Mouse (Mus musculus) Patski (cell line): ENCODE measurements around the gene H2-Q2. TPM values are rescaled to one million over a fixed set of nuclear protein-coding genes. Genes with fewer than 3 reads are reported as not detected.
A peak's percentile ranks its signal among the peaks of the same experiment; 100 is the strongest.
"Not testable (repeated sequence)": the region's sequence is repeated elsewhere in the genome, so short reads cannot be mapped to it uniquely, and the experiment has no call there.

Experiments used
- ATAC-seq: fragments of 100-300 bp; one replicate; pipeline ENCODE4 v1.8.0; 2021
- CTCF ChIA-PET: fragments of 350-600 bp; sonication (Branson Sonifier 250); formaldehyde crosslinking; loops from one replicate; lab custom pipeline; 2022; ENCODE audit warnings: inconsistent platforms; lab: Charles Lee
- POLR2A ChIA-PET: fragments of 350-600 bp; sonication (Branson Sonifier 250); formaldehyde crosslinking; loops from one replicate; lab custom pipeline; 2022; ENCODE audit warnings: antibody characterized with exemption, inconsistent platforms; lab: Charles Lee
- DNase-seq: peaks from one replicate; pipeline ENCODE4 v3.0.0-alpha.2; 2011; ENCODE audit warnings: low read depth, low spot score
- H3K27me3 ChIP-seq: fragments of 371-371 bp; one replicate; pipeline ENCODE4 v1.5.1; 2021
- CTCF ChIP-seq: fragments of 100-300 bp; IDR thresholded peaks from one replicate; pipeline ENCODE4 v1.5.1; 2021
- in situ Hi-C: fragments of 300-500 bp; cut with MboI; formaldehyde crosslinking; loops from 3 replicates; pipeline ENCODE4 v1.11.1; 2018; ENCODE audit warnings: low pct_unique_long_range_greater_than_20kb, mixed read lengths
- polyA plus RNA-seq: library from polyadenylated mRNA; unstranded; gene quantifications from one replicate; pipeline ENCODE4 v1.2.3, GENCODE M21; 2021

Gene H2-Q2
- polyA plus RNA-seq: not detected

GRCm38 (mm10) chr17:35342071-35342671 is at the start of gene H2-Q2:
TSS of gene H2-Q2 (plus strand) at chr17:35342242.
- ATAC-seq: no peak
- POLR2A ChIA-PET: no interaction called here

GRCm38 (mm10) chr17:35295796-35296195 is 46.2 kb upstream of the H2-Q2 start:
- DNase-seq, ATAC-seq, CTCF ChIA-PET, in situ Hi-C loops: not testable (repeated sequence)
- POLR2A ChIA-PET: interaction anchor here (0.5 kb wide), 1 partner anchor 309 kb away, joined by 3 read pairs; no protein-coding TSS in a partner anchor
- peak; percentile 69 for TF ChIP-seq CTCF
- H3K27me3 ChIP-seq: peaks cover 29% of the 10 kb centered on the region

More at GRCm38 (mm10) chr17:35342071-35342671, at the start of gene H2-Q2:
- DNase-seq: no peak
- in situ Hi-C loops: no loop called here
- CTCF ChIA-PET: interaction anchor here (0.6 kb wide), 1 partner anchor 158 kb away, joined by 3 read pairs; no protein-coding TSS in a partner anchor
- TF ChIP-seq CTCF: no peak
- H3K27me3 ChIP-seq: peaks cover 45% of the 10 kb centered on the region

GRCm38 (mm10) chr17:35300261-35300945 is 41.6 kb upstream of the H2-Q2 start:
- DNase-seq, POLR2A ChIA-PET, ATAC-seq, H3K27me3 ChIP-seq, CTCF ChIA-PET: not testable (repeated sequence)
- peak; percentile 29 for TF ChIP-seq CTCF
- in situ Hi-C loops: loop anchor here (10.0 to 25.0 kb wide), 2 partner anchors 787 to 1336 kb away; no protein-coding TSS in a partner anchor

GRCm38 (mm10) chr17:35301645-35302258 is 40.3 kb upstream of the H2-Q2 start:
- H3K27me3 ChIP-seq: no peaks in the 10 kb centered on the region
- ChIA-PET CTCF (interaction anchor here (1.4 kb wide), 1 partner anchor 46 kb away, joined by 5 read pairs; no protein-coding TSS in a partner anchor), POLR2A (no interaction called here)
- ATAC-seq: peak; percentile 68
- peak; percentile 54 for DNase-seq
- TF ChIP-seq CTCF: peak; percentile 79
- in situ Hi-C loops: loop anchor here (10.0 to 25.0 kb wide), 2 partner anchors 786 to 1337 kb away; no protein-coding TSS in a partner anchor

DNA sequence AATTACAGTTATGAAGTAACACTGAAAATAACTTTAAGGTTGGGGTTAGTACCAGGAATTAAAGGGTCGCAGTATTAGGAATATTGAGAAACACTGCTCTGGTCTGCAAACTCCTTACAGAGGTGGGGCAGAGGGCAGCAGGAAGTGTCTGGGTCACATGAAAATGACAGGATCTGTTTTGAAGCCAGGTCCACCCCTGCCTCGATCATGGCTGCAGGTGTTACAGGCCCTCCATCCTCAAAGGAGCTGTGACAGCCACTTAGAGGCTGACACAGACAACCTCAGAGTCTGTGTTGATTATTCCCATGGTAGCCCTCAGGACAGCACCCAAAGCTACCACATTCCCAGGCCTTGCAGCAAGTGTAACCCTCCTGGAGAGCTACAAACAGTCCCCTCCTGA is 38.8 kb upstream of the H2-Q2 start:
- ChIA-PET CTCF (no interaction called here), POLR2A (no interaction called here)
- TF ChIP-seq CTCF: no peak
- H3K27me3 ChIP-seq: peaks cover 5% of the 10 kb centered on the region
- no peak for DNase-seq
- ATAC-seq: no peak
- in situ Hi-C loops: loop anchor here (10.0 to 25.0 kb wide), 2 partner anchors 784 to 1338 kb away; no protein-coding TSS in a partner anchor

DNA sequence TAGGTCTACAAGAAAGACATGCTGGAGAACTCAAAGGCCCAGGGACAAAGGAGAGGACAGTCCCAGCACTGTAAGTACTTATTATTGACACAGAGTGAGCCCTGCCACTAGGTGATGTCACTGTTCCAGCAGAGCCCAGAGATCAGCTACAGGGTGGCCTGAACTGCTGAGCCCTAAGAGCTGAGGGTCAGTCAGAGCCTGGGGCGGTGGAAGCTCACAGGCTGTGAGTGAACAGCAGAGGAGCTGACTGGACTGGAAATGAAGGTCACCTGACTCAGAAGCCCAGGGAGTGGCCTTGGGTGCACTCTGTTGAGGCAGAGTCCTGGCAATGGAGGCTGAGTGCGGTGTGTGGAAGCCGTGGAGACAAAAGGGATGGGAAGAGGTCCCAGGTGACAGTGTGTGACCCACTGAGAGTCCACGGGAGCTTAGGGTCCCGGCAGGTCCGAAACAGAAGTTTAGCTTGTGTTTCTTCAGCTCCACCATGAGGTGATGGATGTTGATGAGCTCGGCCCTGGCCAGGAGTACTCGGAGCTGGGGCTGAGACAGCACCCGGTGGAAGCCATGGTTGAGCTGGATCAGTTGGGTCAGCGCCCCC is 38.2 kb upstream of the H2-Q2 start:
- DNase-seq (no peak), ATAC-seq (no peak)

GRCm38 (mm10) chr17:35304478-35304877 is 37.6 kb upstream of the H2-Q2 start:
- no peak for DNase-seq
- TF ChIP-seq CTCF: no peak
- H3K27me3 ChIP-seq: peaks cover 5% of the 10 kb centered on the region
- in situ Hi-C loops: loop anchor here (10.0 to 25.0 kb wide), 2 partner anchors 783 to 1340 kb away; no protein-coding TSS in a partner anchor
- CTCF ChIA-PET: no interaction called here
- POLR2A ChIA-PET: no interaction called here
- ATAC-seq: no peak

More for the DNA sequence above, 38.2 kb upstream of the H2-Q2 start:
- in situ Hi-C loops: loop anchor here (10.0 to 25.0 kb wide), 2 partner anchors 783 to 1339 kb away; no protein-coding TSS in a partner anchor
- peaks cover 5% of the 10 kb centered on the region for H3K27me3 ChIP-seq
- TF ChIP-seq CTCF: no peak
- ChIA-PET POLR2A (no interaction called here), CTCF (no interaction called here)

DNA sequence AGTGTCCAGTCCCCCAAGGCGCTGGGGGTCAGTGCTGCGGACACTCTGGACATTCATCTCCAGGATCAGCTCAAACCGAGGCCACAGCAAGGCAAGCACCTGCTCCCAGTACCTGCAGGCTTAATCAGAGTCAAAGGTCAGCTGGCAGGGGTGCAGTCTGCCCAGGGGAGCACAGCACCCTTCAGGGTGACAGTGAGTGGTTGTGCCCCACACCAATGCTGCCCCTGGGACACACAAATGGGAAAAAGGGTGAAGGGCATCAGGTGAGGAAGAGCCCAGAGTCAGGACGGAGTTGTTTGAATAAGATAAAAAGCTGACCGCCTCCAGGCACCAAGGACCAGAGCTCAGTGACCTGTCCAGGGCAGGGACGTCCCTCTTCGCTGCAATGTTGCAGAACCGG is 37.1 kb upstream of the H2-Q2 start:
- CTCF ChIA-PET: interaction anchor here (1.3 kb wide), 1 partner anchor 20 kb away, joined by 3 read pairs; no protein-coding TSS in a partner anchor
- in situ Hi-C loops: loop anchor here (10.0 to 25.0 kb wide), 2 partner anchors 782 to 1340 kb away; no protein-coding TSS in a partner anchor
- ATAC-seq, POLR2A ChIA-PET, DNase-seq, H3K27me3 ChIP-seq: not testable (repeated sequence)

GRCm38 (mm10) chr17:35318671-35319070 is 23.4 kb upstream of the H2-Q2 start:
- TF ChIP-seq CTCF: no peak
- ChIA-PET CTCF (no interaction called here), POLR2A (no interaction called here)
- ATAC-seq (no peak), DNase-seq (no peak)
- peaks cover 18% of the 10 kb centered on the region for H3K27me3 ChIP-seq
- in situ Hi-C loops: loop anchor here (25.0 kb wide), 1 partner anchor 769 kb away; no protein-coding TSS in a partner anchor
